Mouse (Mus musculus) neural tube, embryonic 13.5 days (tissue): Measurements from ENCODE around the gene Vwa5b1. TPM values are rescaled to one million over a fixed set of nuclear protein-coding genes. Genes with fewer than 3 reads are reported as not detected.

ENCODE experiments used
- ATAC-seq: fragments of 200-750 bp; cut with Nextera tagmentation; 2 replicates; pipeline ENCODE4 v1.8.0; 2017; ENCODE audit warnings: low read depth, mild to moderate bottlenecking, moderate TSS enrichment, moderate library complexity
- H3K27ac ChIP-seq: fragments of 300-500 bp; sonication (generic); replicated peaks from 2 replicates; pipeline ENCODE4 v1.5.1; 2015; ENCODE audit warnings: moderate library complexity, mild to moderate bottlenecking, inconsistent platforms
- H3K27me3 ChIP-seq: fragments of 300-500 bp; sonication (generic); 2 replicates; pipeline ENCODE4 v1.6.1; 2015; ENCODE audit warnings: mild to moderate bottlenecking, inconsistent platforms
- H3K36me3 ChIP-seq: fragments of 300-500 bp; sonication (generic); 2 replicates; pipeline ENCODE4 v1.6.1; 2015; ENCODE audit warnings: mild to moderate bottlenecking, inconsistent platforms
- H3K4me1 ChIP-seq: fragments of 300-500 bp; sonication (generic); replicated peaks from 2 replicates; pipeline ENCODE4 v1.6.1; 2015; ENCODE audit warnings: inconsistent platforms
- H3K4me2 ChIP-seq: fragments of 300-500 bp; sonication (generic); 2 replicates; pipeline ENCODE4 v1.6.1; 2015; ENCODE audit warnings: inconsistent platforms, mild to moderate bottlenecking, moderate library complexity
- H3K4me3 ChIP-seq: fragments of 300-500 bp; sonication (generic); 2 replicates; pipeline ENCODE4 v1.5.1; 2015; ENCODE audit warnings: mild to moderate bottlenecking, inconsistent platforms
- H3K9ac ChIP-seq: fragments of 300-500 bp; sonication (generic); 2 replicates; pipeline ENCODE4 v1.6.1; 2015; ENCODE audit warnings: moderate library complexity, mild to moderate bottlenecking, inconsistent platforms
- H3K9me3 ChIP-seq: fragments of 300-500 bp; sonication (generic); 2 replicates; pipeline ENCODE4 v1.6.1; 2016; ENCODE audit warnings: inconsistent platforms
- WGBS: fragments of 180-500 bp; shearing (Covaris S2); methylation state at CpG from one replicate; pipeline ENCODE4 v1.1.7; 2015; 5-methylcytosine and 5-hydroxymethylcytosine counted together
- polyA plus RNA-seq: library from polyadenylated mRNA; unstranded; fragments of >200 nt; fragmentation: Nextera tagmentation; extraction: Ambion mirVana; gene quantifications from 2 replicates; pipeline ENCODE4 v1.2.1, GENCODE M21; 2015

The Vwa5b1 gene
- polyA plus RNA-seq, 1 experiment from 2014 or later = 0.21 TPM

GRCm38 (mm10) chr4:138548124-138548561, 87.5 kb downstream of the Vwa5b1 start:
- peaks cover 8% of the 10 kb centered on the region for H3K27me3 ChIP-seq
- H3K36me3 ChIP-seq = no peaks in the 10 kb centered on the region
- H3K9me3 ChIP-seq = no peaks in the 10 kb centered on the region
- peak overlapping the region; percentile 9; the same call in 1 of the 2 replicates for H3K27ac ChIP-seq
- WGBS = 14% methylated on average over 10 of the region's 10 CpGs
- 0 out of 2 replicates have a peak, but pooled peaks have one; percentile 11 for ATAC-seq
- H3K4me3 ChIP-seq = no peak overlapping the region
- H3K4me1 ChIP-seq = peaks cover 28% of the 10 kb centered on the region
- H3K4me2 ChIP-seq = peak overlapping the region; percentile 34
- no peak overlapping the region; the same call in 1 of the 2 replicates for H3K9ac ChIP-seq

- Histone ChIP-seq H3K36me3 (no peaks in the 10 kb centered on the region), H3K27me3 (peaks cover 2% of the 10 kb centered on the region), H3K4me2 (peak overlapping the region; percentile 34), H3K9ac (no peak overlapping the region), H3K27ac (no peak overlapping the region), H3K4me3 (no peak overlapping the region), H3K4me1 (peaks cover 24% of the 10 kb centered on the region), H3K9me3 (no peaks in the 10 kb centered on the region)
- WGBS = 21% methylated on average over 10 of the region's 10 CpGs
- ATAC-seq = no peak
These were observed 88.1 kb downstream of the Vwa5b1 start for GRCm38 (mm10) chr4:138547556-138547955.

GRCm38 (mm10) chr4:138547041-138547440, 88.6 kb downstream of the Vwa5b1 start:
- Histone ChIP-seq H3K9me3 (no peaks in the 10 kb centered on the region), H3K27ac (no peak overlapping the region), H3K36me3 (no peaks in the 10 kb centered on the region), H3K4me1 (peaks cover 23% of the 10 kb centered on the region), H3K9ac (no peak overlapping the region), H3K27me3 (no peaks in the 10 kb centered on the region; the same call in 1 of the 2 replicates), H3K4me2 (no peak overlapping the region), H3K4me3 (no peak overlapping the region)
- 63% methylated on average over 6 of the region's 6 CpGs for WGBS
- no peak for ATAC-seq

- Histone ChIP-seq H3K9ac (no peak overlapping the region), H3K4me3 (no peak overlapping the region), H3K36me3 (no peaks in the 10 kb centered on the region), H3K27me3 (no peaks in the 10 kb centered on the region; the same call in 1 of the 2 replicates), H3K27ac (no peak overlapping the region), H3K9me3 (no peaks in the 10 kb centered on the region), H3K4me2 (no peak overlapping the region), H3K4me1 (peaks cover 23% of the 10 kb centered on the region)
- 75% methylated on average over 11 of the region's 11 CpGs for WGBS
- no peak for ATAC-seq
These were observed 89.4 kb downstream of the Vwa5b1 start for GRCm38 (mm10) chr4:138546241-138546640.

- Histone ChIP-seq H3K4me3 (no peak overlapping the region), H3K27ac (0 out of 2 replicates have a peak overlapping the region, but pooled peaks have one; percentile 3), H3K27me3 (no peaks in the 10 kb centered on the region; the same call in 1 of the 2 replicates), H3K36me3 (no peaks in the 10 kb centered on the region), H3K9me3 (no peaks in the 10 kb centered on the region), H3K4me2 (no peak overlapping the region), H3K4me1 (peaks cover 32% of the 10 kb centered on the region), H3K9ac (no peak overlapping the region)
- ATAC-seq = no peak
- 59% methylated on average over 12 of the region's 12 CpGs for WGBS
These were observed 92.5 kb downstream of the Vwa5b1 start for GRCm38 (mm10) chr4:138543177-138543576.

- H3K27ac ChIP-seq = peak overlapping the region; percentile 59; the same call in 1 of the 2 replicates
- H3K4me3 ChIP-seq = no peak overlapping the region
These were observed 97.6 kb downstream of the Vwa5b1 start for GRCm38 (mm10) chr4:138538084-138538449.

GRCm38 (mm10) chr4:138537210-138538083, 98.2 kb downstream of the Vwa5b1 start:
- H3K36me3 ChIP-seq = no peaks in the 10 kb centered on the region
- no peaks in the 10 kb centered on the region for H3K27me3 ChIP-seq
- 27% methylated on average over 10 of the region's 10 CpGs for WGBS
- H3K4me2 ChIP-seq = no peak overlapping the region
- no peaks in the 10 kb centered on the region for H3K9me3 ChIP-seq
- H3K4me3 ChIP-seq = no peak overlapping the region
- H3K4me1 ChIP-seq = peaks cover 31% of the 10 kb centered on the region
- H3K9ac ChIP-seq = no peak overlapping the region; the same call in 1 of the 2 replicates
- peak overlapping the region; percentile 59 for H3K27ac ChIP-seq
- ATAC-seq = peak; percentile 67

More at GRCm38 (mm10) chr4:138538084-138538449, 97.6 kb downstream of the Vwa5b1 start:
- no peak overlapping the region for H3K4me2 ChIP-seq
- 39% methylated on average over 4 of the region's 4 CpGs for WGBS
- H3K36me3 ChIP-seq = no peaks in the 10 kb centered on the region
- no peaks in the 10 kb centered on the region for H3K27me3 ChIP-seq
- no peaks in the 10 kb centered on the region for H3K9me3 ChIP-seq
- H3K4me1 ChIP-seq = peaks cover 32% of the 10 kb centered on the region
- H3K9ac ChIP-seq = no peak overlapping the region
- 0 out of 2 replicates have a peak, but pooled peaks have one; percentile 22 for ATAC-seq

- peaks cover 27% of the 10 kb centered on the region for H3K4me1 ChIP-seq
- 84% methylated on average over 12 of the region's 12 CpGs for WGBS
These were observed 100.1 kb downstream of the Vwa5b1 start for GRCm38 (mm10) chr4:138535610-138536009.

GRCm38 (mm10) chr4:138533877-138534276, 101.8 kb downstream of the Vwa5b1 start:
- Histone ChIP-seq H3K4me3 (no peak overlapping the region), H3K4me2 (no peak overlapping the region), H3K27me3 (no peaks in the 10 kb centered on the region), H3K9ac (no peak overlapping the region), H3K9me3 (no peaks in the 10 kb centered on the region), H3K36me3 (no peaks in the 10 kb centered on the region), H3K4me1 (peaks cover 20% of the 10 kb centered on the region), H3K27ac (no peak overlapping the region)
- WGBS = 91% methylated on average over 2 of the region's 2 CpGs
- ATAC-seq = no peak

More at GRCm38 (mm10) chr4:138535610-138536009, 100.1 kb downstream of the Vwa5b1 start:
- Histone ChIP-seq H3K4me2 (no peak overlapping the region), H3K27me3 (no peaks in the 10 kb centered on the region), H3K36me3 (no peaks in the 10 kb centered on the region), H3K9me3 (no peaks in the 10 kb centered on the region), H3K4me3 (no peak overlapping the region), H3K9ac (no peak overlapping the region), H3K27ac (no peak overlapping the region)
- no peak for ATAC-seq

- Histone ChIP-seq H3K27me3 (no peaks in the 10 kb centered on the region), H3K9ac (no peak overlapping the region), H3K36me3 (no peaks in the 10 kb centered on the region), H3K4me2 (no peak overlapping the region), H3K4me3 (no peak overlapping the region), H3K27ac (no peak overlapping the region), H3K4me1 (peaks cover 1% of the 10 kb centered on the region), H3K9me3 (no peaks in the 10 kb centered on the region)
- WGBS = 93% methylated on average over 2 of the region's 2 CpGs
- no peak for ATAC-seq
These were observed 103.9 kb downstream of the Vwa5b1 start for GRCm38 (mm10) chr4:138531761-138532160.

GRCm38 (mm10) chr4:138530011-138530410, 105.7 kb downstream of the Vwa5b1 start:
- Histone ChIP-seq H3K4me1 (no peaks in the 10 kb centered on the region; the same call in 1 of the 2 replicates), H3K27me3 (no peaks in the 10 kb centered on the region), H3K4me3 (no peak overlapping the region), H3K4me2 (no peak overlapping the region), H3K27ac (no peak overlapping the region), H3K9me3 (no peaks in the 10 kb centered on the region), H3K9ac (no peak overlapping the region), H3K36me3 (no peaks in the 10 kb centered on the region)
- ATAC-seq = no peak
- 93% methylated on average over 6 of the region's 6 CpGs for WGBS

GRCm38 (mm10) chr4:138525684-138526083, 110.0 kb downstream of the Vwa5b1 start:
- H3K27me3 ChIP-seq = no peaks in the 10 kb centered on the region
- ATAC-seq = no peak
- no peak overlapping the region for H3K4me3 ChIP-seq
- H3K4me1 ChIP-seq = peaks cover 28% of the 10 kb centered on the region
- H3K9me3 ChIP-seq = no peaks in the 10 kb centered on the region
- H3K9ac ChIP-seq = 0 out of 2 replicates have a peak overlapping the region, but pooled peaks have one; percentile 8
- no peak overlapping the region for H3K4me2 ChIP-seq
- no peaks in the 10 kb centered on the region for H3K36me3 ChIP-seq
- WGBS = 61% methylated on average over 4 of the region's 4 CpGs
- H3K27ac ChIP-seq = no peak overlapping the region
